Mouse (Mus musculus) heart, postnatal 14 days (tissue): ENCODE results near the gene Naa80. TPM values are rescaled to one million over a fixed set of nuclear protein-coding genes. Genes with fewer than 3 reads are reported as not detected.
A peak's percentile ranks its signal among the peaks of the same experiment; 100 is the strongest.
"Not testable (repeated sequence)": the region's sequence is repeated elsewhere in the genome, so short reads cannot be mapped to it uniquely, and the experiment has no call there.

Experiments
- DNase-seq, 2 experiments: peaks; one replicate each; pipeline ENCODE4 v3.0.0; 2021 to 2022
- intact Hi-C: fragments of 180-260 bp; cut with DNase I; formaldehyde crosslinking; loops from one replicate; pipeline ENCODE4 v1.15.1; 2025
- total RNA-seq, 2 experiments: library from RNA; stranded (reverse); gene quantifications; 2 replicates each; pipeline ENCODE4 v1.2.3; 2021

The Naa80 gene
- total RNA-seq, 2 experiments from 2014 or later: 15.5 to 16.6 TPM

- intact Hi-C loops: no loop called here
- DNase-seq: no peak
These were observed 8.7 kb upstream of the Naa80 start for GRCm38 (mm10) chr9:107570016-107570415.

GRCm38 (mm10) chr9:107570845-107571244 lies 7.8 kb upstream of the Naa80 start:
- intact Hi-C loops: no loop called here
- DNase-seq: no peak

GRCm38 (mm10) chr9:107571534-107572326 lies 7.0 kb upstream of the Naa80 start:
- DNase-seq: no peak
- intact Hi-C loops: no loop called here

- DNase-seq: no peak
- intact Hi-C loops: no loop called here
These were observed 6.4 kb upstream of the Naa80 start for GRCm38 (mm10) chr9:107572327-107572662.

- DNase-seq, intact Hi-C loops: not testable (repeated sequence)
These were observed 4.9 kb upstream of the Naa80 start for GRCm38 (mm10) chr9:107573774-107574173.

- DNase-seq: no peak
- intact Hi-C loops: no loop called here
These were observed 2.9 kb upstream of the Naa80 start for GRCm38 (mm10) chr9:107575579-107576356.

GRCm38 (mm10) chr9:107576357-107577107 lies 2.2 kb upstream of the Naa80 start, which contains the start of gene Hyal1:
TSS of gene Hyal1 (plus strand) at chr9:107576927.
- peak; percentile 81 to 85 for DNase-seq
- intact Hi-C loops: no loop called here

- DNase-seq: no peak
- intact Hi-C loops: no loop called here
These were observed 816 bp upstream of the Naa80 start for GRCm38 (mm10) chr9:107577871-107578270.

GRCm38 (mm10) chr9:107579023-107579900 lies 575 bp downstream of the Naa80 start:
- intact Hi-C loops: no loop called here

GRCm38 (mm10) chr9:107580501-107581317 lies 2.0 kb downstream of the Naa80 start, which contains the start of gene Hyal3:
TSS of gene Hyal3 (plus strand) at chr9:107580818.
- DNase-seq: peak; percentile 87 to 91
- intact Hi-C loops: no loop called here

More at GRCm38 (mm10) chr9:107579023-107579900, 575 bp downstream of the Naa80 start:
- no peak for DNase-seq

GRCm38 (mm10) chr9:107581584-107581983 lies 2.9 kb downstream of the Naa80 start:
- intact Hi-C loops: no loop called here

GRCm38 (mm10) chr9:107582509-107583062 lies 3.9 kb downstream of the Naa80 start:
- no peak for DNase-seq
- intact Hi-C loops: no loop called here

More at GRCm38 (mm10) chr9:107581584-107581983, 2.9 kb downstream of the Naa80 start:
- no peak for DNase-seq

GRCm38 (mm10) chr9:107583174-107583573 lies 4.5 kb downstream of the Naa80 start:
- no peak for DNase-seq
- intact Hi-C loops: no loop called here

GRCm38 (mm10) chr9:107586504-107586903 lies 7.8 kb downstream of the Naa80 start:
- intact Hi-C loops: no loop called here
- DNase-seq: no peak

- intact Hi-C loops: no loop called here
- DNase-seq: peak; percentile 93 to 95
These were observed 8.5 kb downstream of the Naa80 start, which contains the start of gene Ifrd2 for GRCm38 (mm10) chr9:107586974-107587832. TSS of gene Ifrd2 (plus strand) at chr9:107587642.

- peak in 1 of 2 experiments; percentile 68 for DNase-seq
- intact Hi-C loops: no loop called here
These were observed 9.3 kb downstream of the Naa80 start for GRCm38 (mm10) chr9:107587833-107588639.
